Mouse (Mus musculus): ENCODE results near the gene Slc28a3. TPM values are rescaled to one million over a fixed set of nuclear protein-coding genes. Genes with fewer than 3 reads are reported as not detected.

Slc28a3 gene
- polyA plus RNA-seq, 1 experiment from 2014 or later: not detected

- no peaks in the 10 kb centered on the region for H3K27me3 ChIP-seq (ENCODE audit: control insufficient read depth, insufficient read depth, low read length)
- 75% methylated on average over 7 of the region's 7 CpGs for WGBS
- no peaks in the 10 kb centered on the region for H3K36me3 ChIP-seq (ENCODE audit: control insufficient read depth, insufficient read depth, low read length)
- H3K4me3 ChIP-seq (ENCODE audit: low read depth, low read length): no peak overlapping the region
- H3K4me2 ChIP-seq (ENCODE audit: low read depth, low read length, severe bottlenecking): no peak overlapping the region
- DNase-seq (ENCODE audit: low spot score) (no peak), ATAC-seq (replicated peaks; ENCODE audit: low FRiP score) (no peak)
- 0 out of 2 replicates have a peak, but pooled peaks cover 2% of the 10 kb centered on the region for H3K4me1 ChIP-seq (replicated peaks; ENCODE audit: control insufficient read depth, insufficient read depth, low read length)
- no peaks in the 10 kb centered on the region for H3K9me3 ChIP-seq (ENCODE audit: control insufficient read depth, low read length)
- H3K27ac ChIP-seq (ENCODE audit: low read depth, low read length): no peak overlapping the region
- no peak overlapping the region for H3K9ac ChIP-seq (ENCODE audit: low read length)
Measured at GRCm38 (mm10) chr13:58523761-58524117, 86.9 kb downstream of the Slc28a3 start.

GRCm38 (mm10) chr13:58523011-58523760, 87.5 kb downstream of the Slc28a3 start:
- no peak overlapping the region for H3K4me3 ChIP-seq (ENCODE audit: low read depth, low read length)
- H3K4me1 ChIP-seq (replicated peaks; ENCODE audit: control insufficient read depth, insufficient read depth, low read length): 0 out of 2 replicates have a peak, but pooled peaks cover 2% of the 10 kb centered on the region
- 33% methylated on average over 20 of the region's 20 CpGs for whole genome bisulfite sequencing
- ATAC-seq (replicated peaks; ENCODE audit: low FRiP score) (no peak), DNase-seq (ENCODE audit: low spot score) (no peak)
- no peaks in the 10 kb centered on the region for H3K9me3 ChIP-seq (ENCODE audit: control insufficient read depth, low read length)
- H3K27ac ChIP-seq (ENCODE audit: low read depth, low read length): no peak overlapping the region
- H3K27me3 ChIP-seq (ENCODE audit: control insufficient read depth, insufficient read depth, low read length): no peaks in the 10 kb centered on the region
- no peak overlapping the region for H3K9ac ChIP-seq (ENCODE audit: low read length)
- H3K36me3 ChIP-seq (ENCODE audit: control insufficient read depth, insufficient read depth, low read length): no peaks in the 10 kb centered on the region
- no peak overlapping the region for H3K4me2 ChIP-seq (ENCODE audit: low read depth, low read length, severe bottlenecking)

- Histone ChIP-seq H3K4me3 (ENCODE audit: low read depth, low read length) (no peak overlapping the region), H3K27me3 (ENCODE audit: control insufficient read depth, insufficient read depth, low read length) (no peaks in the 10 kb centered on the region), H3K27ac (ENCODE audit: low read depth, low read length) (no peak overlapping the region), H3K4me2 (ENCODE audit: low read depth, low read length, severe bottlenecking) (no peak overlapping the region), H3K36me3 (ENCODE audit: control insufficient read depth, insufficient read depth, low read length) (no peaks in the 10 kb centered on the region), H3K9ac (ENCODE audit: low read length) (no peak overlapping the region), H3K9me3 (ENCODE audit: control insufficient read depth, low read length) (no peaks in the 10 kb centered on the region), H3K4me1 (replicated peaks; ENCODE audit: control insufficient read depth, insufficient read depth, low read length) (0 out of 2 replicates have a peak, but pooled peaks cover 2% of the 10 kb centered on the region)
- ATAC-seq (replicated peaks; ENCODE audit: low FRiP score): no peak
- no peak for DNase-seq (ENCODE audit: low spot score)
- 91% methylated on average over 9 of the region's 9 CpGs for WGBS
Measured at GRCm38 (mm10) chr13:58521331-58522030, 89.2 kb downstream of the Slc28a3 start.

DNA sequence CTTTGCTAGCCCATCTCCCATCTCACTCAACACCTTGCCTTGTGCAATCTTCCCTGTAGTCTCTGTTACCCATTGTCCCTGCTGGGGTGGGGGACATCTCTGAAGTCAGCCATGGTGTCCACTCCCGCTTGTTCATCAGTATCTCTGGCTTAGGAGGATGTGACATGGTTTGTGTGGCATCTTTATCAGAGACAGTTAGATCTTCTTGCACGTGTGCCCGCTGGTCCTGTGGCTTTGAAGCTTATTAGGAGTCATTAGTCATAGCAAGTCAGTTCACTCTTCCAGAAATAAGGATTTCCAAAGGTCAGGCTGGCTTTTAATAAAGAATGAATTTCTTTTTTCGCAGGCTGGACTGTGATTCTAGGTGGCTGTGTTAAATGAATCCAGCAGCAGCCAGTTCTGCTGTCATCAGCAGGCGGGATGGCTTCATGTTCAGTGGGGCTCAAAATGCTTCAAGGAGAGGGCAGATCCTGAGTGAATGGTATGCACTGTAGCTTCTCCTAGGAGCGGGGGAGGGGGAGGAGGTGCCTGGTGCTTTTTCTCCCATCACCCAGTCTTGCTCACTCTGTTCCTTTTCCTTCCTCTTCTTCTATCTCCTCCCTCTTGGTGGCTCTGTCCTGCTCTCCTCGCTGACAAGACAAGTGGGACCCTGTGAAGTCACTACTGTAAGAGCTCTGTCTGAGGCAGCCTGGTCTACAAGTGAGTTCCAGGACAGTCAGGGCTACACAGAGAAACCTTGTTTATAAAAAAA, 89.9 kb downstream of the Slc28a3 start:
- H3K27ac ChIP-seq (ENCODE audit: low read depth, low read length): no peak overlapping the region
- H3K27me3 ChIP-seq (ENCODE audit: control insufficient read depth, insufficient read depth, low read length): no peaks in the 10 kb centered on the region
- DNase-seq (ENCODE audit: low spot score): no peak
- 0 out of 2 replicates have a peak, but pooled peaks cover 2% of the 10 kb centered on the region for H3K4me1 ChIP-seq (replicated peaks; ENCODE audit: control insufficient read depth, insufficient read depth, low read length)
- H3K9ac ChIP-seq (ENCODE audit: low read length): no peak overlapping the region
- no peak for ATAC-seq (replicated peaks; ENCODE audit: low FRiP score)
- no peak overlapping the region for H3K4me3 ChIP-seq (ENCODE audit: low read depth, low read length)
- H3K9me3 ChIP-seq (ENCODE audit: control insufficient read depth, low read length): no peaks in the 10 kb centered on the region
- no peak overlapping the region for H3K4me2 ChIP-seq (ENCODE audit: low read depth, low read length, severe bottlenecking)
- no peaks in the 10 kb centered on the region for H3K36me3 ChIP-seq (ENCODE audit: control insufficient read depth, insufficient read depth, low read length)
- WGBS: 66% methylated on average over 7 of the region's 7 CpGs

GRCm38 (mm10) chr13:58520028-58520427, 90.6 kb downstream of the Slc28a3 start:
- Histone ChIP-seq H3K27ac (ENCODE audit: low read depth, low read length) (no peak overlapping the region), H3K9ac (ENCODE audit: low read length) (no peak overlapping the region), H3K9me3 (ENCODE audit: control insufficient read depth, low read length) (no peaks in the 10 kb centered on the region), H3K27me3 (ENCODE audit: control insufficient read depth, insufficient read depth, low read length) (no peaks in the 10 kb centered on the region), H3K4me1 (replicated peaks; ENCODE audit: control insufficient read depth, insufficient read depth, low read length) (0 out of 2 replicates have a peak, but pooled peaks cover 2% of the 10 kb centered on the region), H3K36me3 (ENCODE audit: control insufficient read depth, insufficient read depth, low read length) (no peaks in the 10 kb centered on the region), H3K4me3 (ENCODE audit: low read depth, low read length) (no peak overlapping the region), H3K4me2 (ENCODE audit: low read depth, low read length, severe bottlenecking) (no peak overlapping the region)
- DNase-seq (ENCODE audit: low spot score): no peak
- no peak for ATAC-seq (replicated peaks; ENCODE audit: low FRiP score)
- 90% methylated on average over 9 of the region's 9 CpGs for WGBS

GRCm38 (mm10) chr13:58516277-58516676, 94.4 kb downstream of the Slc28a3 start:
- Histone ChIP-seq H3K9me3 (ENCODE audit: control insufficient read depth, low read length) (no peaks in the 10 kb centered on the region), H3K9ac (ENCODE audit: low read length) (no peak overlapping the region), H3K27me3 (ENCODE audit: control insufficient read depth, insufficient read depth, low read length) (no peaks in the 10 kb centered on the region), H3K27ac (ENCODE audit: low read depth, low read length) (no peak overlapping the region), H3K36me3 (ENCODE audit: control insufficient read depth, insufficient read depth, low read length) (no peaks in the 10 kb centered on the region), H3K4me3 (ENCODE audit: low read depth, low read length) (no peak overlapping the region), H3K4me1 (replicated peaks; ENCODE audit: control insufficient read depth, insufficient read depth, low read length) (no peaks in the 10 kb centered on the region), H3K4me2 (ENCODE audit: low read depth, low read length, severe bottlenecking) (no peak overlapping the region)
- no peak for ATAC-seq (replicated peaks; ENCODE audit: low FRiP score)
- DNase-seq (ENCODE audit: low spot score): no peak
- 96% methylated on average over 4 of the region's 4 CpGs for WGBS

DNA sequence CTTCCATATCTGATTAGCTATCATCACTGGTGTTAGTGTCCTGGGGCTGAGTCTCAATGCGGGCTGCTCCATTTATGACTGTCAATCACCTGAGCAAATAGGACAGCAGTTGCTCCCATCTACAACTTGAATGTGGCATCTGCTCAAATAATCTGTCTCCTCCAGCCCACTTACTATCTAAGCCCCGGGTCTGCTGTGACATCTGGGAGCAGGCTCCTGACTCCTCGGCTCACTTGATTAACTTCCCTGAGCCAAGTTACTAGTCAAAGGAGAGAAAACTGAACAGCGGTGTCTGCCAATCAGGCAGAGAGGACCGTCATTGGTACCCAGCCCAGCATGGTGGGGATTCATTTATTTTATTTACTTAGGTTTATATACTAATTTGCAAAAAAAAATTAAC, 95.0 kb downstream of the Slc28a3 start:
- no peak overlapping the region for H3K9ac ChIP-seq (ENCODE audit: low read length)
- H3K4me3 ChIP-seq (ENCODE audit: low read depth, low read length): no peak overlapping the region
- WGBS: 91% methylated on average over 5 of the region's 5 CpGs
- ATAC-seq (replicated peaks; ENCODE audit: low FRiP score) (no peak), DNase-seq (ENCODE audit: low spot score) (no peak)
- H3K36me3 ChIP-seq (ENCODE audit: control insufficient read depth, insufficient read depth, low read length): no peaks in the 10 kb centered on the region
- no peaks in the 10 kb centered on the region for H3K9me3 ChIP-seq (ENCODE audit: control insufficient read depth, low read length)
- H3K27me3 ChIP-seq (ENCODE audit: control insufficient read depth, insufficient read depth, low read length): no peaks in the 10 kb centered on the region
- no peak overlapping the region for H3K27ac ChIP-seq (ENCODE audit: low read depth, low read length)
- H3K4me2 ChIP-seq (ENCODE audit: low read depth, low read length, severe bottlenecking): no peak overlapping the region
- H3K4me1 ChIP-seq (replicated peaks; ENCODE audit: control insufficient read depth, insufficient read depth, low read length): no peaks in the 10 kb centered on the region

DNA sequence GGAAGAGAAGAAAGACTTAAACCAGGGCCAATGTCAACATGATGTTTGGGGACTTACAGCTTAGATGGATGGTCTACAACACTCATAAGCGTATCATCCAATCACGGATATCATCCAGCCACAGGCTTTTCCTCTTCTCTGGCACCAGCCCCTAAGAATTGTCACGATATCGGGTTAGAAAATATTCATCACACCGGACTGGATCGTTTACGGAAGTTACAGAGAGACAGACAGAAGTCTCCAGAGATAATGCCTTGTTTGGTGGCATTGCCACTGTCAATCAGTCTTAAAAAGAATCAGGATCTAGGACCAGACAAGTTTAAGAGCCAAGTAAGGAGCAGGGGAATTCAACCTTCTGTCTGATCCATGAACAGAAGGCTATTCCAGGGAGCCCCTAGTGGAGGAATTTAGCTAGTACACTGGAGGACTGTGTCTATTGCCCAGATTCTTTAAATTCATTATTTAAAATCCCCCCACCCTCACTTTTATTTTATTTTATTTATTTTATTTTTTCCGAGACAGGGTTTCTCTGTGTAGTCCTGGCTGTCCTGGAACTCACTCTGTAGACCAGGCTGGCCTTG, 96.4 kb downstream of the Slc28a3 start:
- H3K27me3 ChIP-seq (ENCODE audit: control insufficient read depth, insufficient read depth, low read length): no peaks in the 10 kb centered on the region
- no peaks in the 10 kb centered on the region for H3K4me1 ChIP-seq (replicated peaks; ENCODE audit: control insufficient read depth, insufficient read depth, low read length)
- no peak overlapping the region for H3K27ac ChIP-seq (ENCODE audit: low read depth, low read length)
- DNase-seq (ENCODE audit: low spot score) (no peak), ATAC-seq (replicated peaks; ENCODE audit: low FRiP score) (no peak)
- H3K4me3 ChIP-seq (ENCODE audit: low read depth, low read length): no peak overlapping the region
- H3K9ac ChIP-seq (ENCODE audit: low read length): no peak overlapping the region
- H3K36me3 ChIP-seq (ENCODE audit: control insufficient read depth, insufficient read depth, low read length): no peaks in the 10 kb centered on the region
- no peaks in the 10 kb centered on the region for H3K9me3 ChIP-seq (ENCODE audit: control insufficient read depth, low read length)
- WGBS: 86% methylated on average over 8 of the region's 8 CpGs
- no peak overlapping the region for H3K4me2 ChIP-seq (ENCODE audit: low read depth, low read length, severe bottlenecking)

Measured in forebrain, embryonic 11.5 days (tissue).